Mouse (Mus musculus): ENCODE results near the gene Car3.

GRCm38 (mm10) chr3:14860291-14860690 is 3.0 kb upstream of the Car3 start:
- TF ChIP-seq CTCF (conservative IDR thresholded peaks at IDR 0.05; ENCODE audit: low read length) (no peak), POU5F1 (IDR thresholded peaks at IDR 0.05; ENCODE audit: borderline replicate concordance, low read length) (no peak), NANOG (IDR thresholded peaks at IDR 0.05; ENCODE audit: borderline replicate concordance, low read length) (no peak)
